Mouse (Mus musculus): ENCODE results near the gene Gm11437. TPM values are rescaled to one million over a fixed set of nuclear protein-coding genes. Genes with fewer than 3 reads are reported as not detected.

Gm11437 gene
- polyA plus RNA-seq, 1 experiment from 2014 or later: not detected

DNA sequence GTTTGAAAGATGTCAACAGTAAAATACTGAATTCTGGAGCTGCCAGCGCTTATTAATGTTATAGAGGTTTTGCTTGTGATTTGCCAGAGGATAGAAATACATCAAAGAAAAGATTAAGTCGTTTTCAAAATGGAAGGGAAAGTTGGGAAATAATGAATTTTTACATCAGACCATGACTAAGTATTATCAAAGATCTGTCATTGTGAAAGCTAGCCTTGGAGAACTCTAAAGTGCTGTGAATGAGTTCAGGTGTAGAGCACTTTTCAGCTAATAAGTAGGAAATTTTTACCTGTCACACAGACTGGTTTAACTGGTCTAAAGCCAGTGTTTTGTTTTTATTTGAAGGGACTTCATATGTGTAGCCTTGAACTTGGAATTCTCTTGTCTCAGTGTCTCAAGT, 14.0 kb upstream of the Gm11437 start:
- no peak for ATAC-seq (ENCODE audit: low FRiP score)
- peak overlapping the region; percentile 77; the same call in 1 of the 2 replicates for H3K4me2 ChIP-seq (replicated peaks; ENCODE audit: low read depth, low read length)
- no peaks in the 10 kb centered on the region for H3K9me3 ChIP-seq (ENCODE audit: control insufficient read depth, low read length)
- no peaks in the 10 kb centered on the region for H3K36me3 ChIP-seq (ENCODE audit: control insufficient read depth, insufficient read depth, low read length)
- 81% methylated on average over 2 of the region's 2 CpGs for whole genome bisulfite sequencing
- H3K4me3 ChIP-seq (ENCODE audit: low read depth, low read length): no peak overlapping the region
- H3K4me1 ChIP-seq (replicated peaks; ENCODE audit: control insufficient read depth, insufficient read depth, low read length): no peaks in the 10 kb centered on the region
- no peak for DNase-seq (ENCODE audit: low spot score)
- no peak overlapping the region for H3K9ac ChIP-seq (ENCODE audit: low read depth, low read length)
- H3K27ac ChIP-seq (ENCODE audit: low read depth, low read length): no peak overlapping the region
- H3K27me3 ChIP-seq (ENCODE audit: control insufficient read depth, insufficient read depth, low read length): no peaks in the 10 kb centered on the region

DNA sequence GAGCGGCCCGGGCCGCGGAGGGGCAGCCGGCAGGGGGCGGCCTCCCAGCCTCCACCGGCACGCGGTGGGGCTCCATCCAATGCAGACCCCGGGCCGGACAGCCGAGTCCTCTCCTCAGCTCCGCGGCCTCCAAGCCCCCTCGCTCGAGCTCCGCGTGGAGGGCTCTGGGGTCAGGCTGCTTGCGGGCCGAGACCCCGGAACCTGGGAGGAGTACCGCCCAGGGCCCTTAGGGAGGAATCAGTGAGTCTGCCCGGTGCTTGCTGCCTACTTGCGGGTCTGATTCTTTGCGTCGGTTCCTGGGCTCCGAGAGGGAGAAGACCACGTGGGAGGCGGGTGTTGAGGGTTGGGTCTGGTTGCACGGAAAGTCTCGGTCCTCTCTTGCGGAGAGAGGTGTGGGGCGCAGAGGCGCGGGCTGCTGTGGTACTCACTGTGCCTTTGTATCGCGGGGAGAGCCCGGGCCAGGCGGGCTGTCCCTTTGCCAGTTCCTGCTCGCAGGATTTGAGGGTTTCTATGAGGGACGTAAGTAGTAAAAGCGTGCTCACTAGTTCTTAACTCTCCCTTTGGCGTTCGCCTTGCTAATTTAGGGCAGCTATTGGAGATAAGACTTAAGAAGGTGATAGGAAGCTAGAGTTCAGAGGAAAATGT, 12.8 kb upstream of the Gm11437 start:
- H3K4me2 ChIP-seq (replicated peaks; ENCODE audit: low read depth, low read length): peak overlapping the region; percentile 77
- peak overlapping the region; percentile 85 for H3K9ac ChIP-seq (ENCODE audit: low read depth, low read length)
- under 1% methylated on average over 43 of the region's 44 CpGs for WGBS
- H3K27ac ChIP-seq (ENCODE audit: low read depth, low read length): peak overlapping the region; percentile 91
- H3K27me3 ChIP-seq (ENCODE audit: control insufficient read depth, insufficient read depth, low read length): no peaks in the 10 kb centered on the region
- no peaks in the 10 kb centered on the region for H3K36me3 ChIP-seq (ENCODE audit: control insufficient read depth, insufficient read depth, low read length)
- H3K4me1 ChIP-seq (replicated peaks; ENCODE audit: control insufficient read depth, insufficient read depth, low read length): no peaks in the 10 kb centered on the region
- peak; percentile 65; the same call in 1 of the 2 replicates for ATAC-seq (ENCODE audit: low FRiP score)
- H3K4me3 ChIP-seq (ENCODE audit: low read depth, low read length): peak overlapping the region; percentile 79
- H3K9me3 ChIP-seq (ENCODE audit: control insufficient read depth, low read length): no peaks in the 10 kb centered on the region
- peak; percentile 79 for DNase-seq (ENCODE audit: low spot score)

DNA sequence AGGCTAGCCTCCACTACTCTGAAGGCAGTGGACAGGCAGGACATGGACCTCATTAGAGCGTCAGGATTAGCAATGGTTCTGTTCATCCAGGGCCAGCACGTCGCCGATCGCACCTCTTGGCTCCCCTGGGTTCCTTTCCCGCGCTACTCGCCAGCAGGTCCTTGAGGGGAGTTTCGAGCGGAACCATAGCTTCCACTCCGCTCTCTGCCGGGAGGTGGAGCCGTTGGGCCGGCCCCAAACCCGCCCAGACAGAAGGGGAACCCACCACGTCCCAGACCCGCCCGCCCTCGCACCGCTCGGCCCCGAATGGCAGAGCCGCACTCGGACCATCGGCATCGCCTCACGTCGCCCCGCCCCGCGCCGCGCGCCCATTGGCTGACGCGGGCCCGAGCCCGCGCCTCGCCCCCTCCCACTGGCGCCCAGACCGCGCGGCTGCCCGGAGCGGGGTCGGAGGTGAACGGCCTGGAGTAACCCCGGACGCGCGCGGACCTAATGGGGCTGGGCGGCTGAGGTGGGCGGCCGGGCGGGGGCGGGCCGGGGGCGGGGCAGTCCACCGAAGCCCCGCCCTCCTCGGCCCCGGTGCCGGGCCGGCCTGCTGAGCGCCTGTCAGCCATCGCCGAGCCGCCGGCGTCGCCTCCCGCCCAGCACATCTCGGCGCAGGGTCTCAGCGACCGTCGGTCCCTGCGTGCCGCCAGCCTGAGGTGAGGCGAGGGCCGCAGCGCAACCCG, 12.1 kb upstream of the Gm11437 start:
- H3K27ac ChIP-seq (ENCODE audit: low read depth, low read length): peak overlapping the region; percentile 91
- H3K36me3 ChIP-seq (ENCODE audit: control insufficient read depth, insufficient read depth, low read length): no peaks in the 10 kb centered on the region
- ATAC-seq (ENCODE audit: low FRiP score) (peak; percentile 99), DNase-seq (ENCODE audit: low spot score) (peak; percentile 97)
- no peaks in the 10 kb centered on the region for H3K27me3 ChIP-seq (ENCODE audit: control insufficient read depth, insufficient read depth, low read length)
- H3K4me3 ChIP-seq (ENCODE audit: low read depth, low read length): peak overlapping the region; percentile 79
- H3K9me3 ChIP-seq (ENCODE audit: control insufficient read depth, low read length): no peaks in the 10 kb centered on the region
- H3K9ac ChIP-seq (ENCODE audit: low read depth, low read length): peak overlapping the region; percentile 85
- no peaks in the 10 kb centered on the region for H3K4me1 ChIP-seq (replicated peaks; ENCODE audit: control insufficient read depth, insufficient read depth, low read length)
- peak overlapping the region; percentile 77 for H3K4me2 ChIP-seq (replicated peaks; ENCODE audit: low read depth, low read length)
- under 1% methylated on average over 42 of the region's 85 CpGs for WGBS

DNA sequence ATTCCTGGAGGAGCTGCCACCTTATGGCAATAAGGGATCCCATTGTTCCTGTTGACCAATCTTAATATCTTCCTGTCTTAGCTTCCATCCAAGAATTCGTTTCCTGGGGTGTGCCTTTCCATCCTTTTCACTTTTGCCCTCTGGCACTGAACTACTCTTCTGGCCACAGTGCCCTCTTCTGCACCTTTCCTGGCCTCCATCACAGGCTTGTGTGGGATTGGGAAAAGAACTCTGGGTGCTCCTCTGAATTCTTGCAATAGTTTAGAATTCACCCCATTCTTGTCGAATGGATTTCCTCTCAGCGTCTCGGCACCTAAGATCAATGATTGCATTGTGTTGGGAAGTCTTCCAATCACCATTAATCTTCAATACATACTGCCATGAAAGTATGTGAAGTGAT, 11.3 kb upstream of the Gm11437 start:
- Histone ChIP-seq H3K9me3 (ENCODE audit: control insufficient read depth, low read length) (no peaks in the 10 kb centered on the region), H3K4me3 (ENCODE audit: low read depth, low read length) (peak overlapping the region; percentile 79), H3K9ac (ENCODE audit: low read depth, low read length) (no peak overlapping the region), H3K4me2 (replicated peaks; ENCODE audit: low read depth, low read length) (peak overlapping the region; percentile 77; the same call in 1 of the 2 replicates), H3K27me3 (ENCODE audit: control insufficient read depth, insufficient read depth, low read length) (no peaks in the 10 kb centered on the region), H3K4me1 (replicated peaks; ENCODE audit: control insufficient read depth, insufficient read depth, low read length) (no peaks in the 10 kb centered on the region), H3K36me3 (ENCODE audit: control insufficient read depth, insufficient read depth, low read length) (no peaks in the 10 kb centered on the region), H3K27ac (ENCODE audit: low read depth, low read length) (no peak overlapping the region)
- ATAC-seq (ENCODE audit: low FRiP score): no peak
- DNase-seq (ENCODE audit: low spot score): no peak
- WGBS: 46% methylated on average over 4 of the region's 4 CpGs

DNA sequence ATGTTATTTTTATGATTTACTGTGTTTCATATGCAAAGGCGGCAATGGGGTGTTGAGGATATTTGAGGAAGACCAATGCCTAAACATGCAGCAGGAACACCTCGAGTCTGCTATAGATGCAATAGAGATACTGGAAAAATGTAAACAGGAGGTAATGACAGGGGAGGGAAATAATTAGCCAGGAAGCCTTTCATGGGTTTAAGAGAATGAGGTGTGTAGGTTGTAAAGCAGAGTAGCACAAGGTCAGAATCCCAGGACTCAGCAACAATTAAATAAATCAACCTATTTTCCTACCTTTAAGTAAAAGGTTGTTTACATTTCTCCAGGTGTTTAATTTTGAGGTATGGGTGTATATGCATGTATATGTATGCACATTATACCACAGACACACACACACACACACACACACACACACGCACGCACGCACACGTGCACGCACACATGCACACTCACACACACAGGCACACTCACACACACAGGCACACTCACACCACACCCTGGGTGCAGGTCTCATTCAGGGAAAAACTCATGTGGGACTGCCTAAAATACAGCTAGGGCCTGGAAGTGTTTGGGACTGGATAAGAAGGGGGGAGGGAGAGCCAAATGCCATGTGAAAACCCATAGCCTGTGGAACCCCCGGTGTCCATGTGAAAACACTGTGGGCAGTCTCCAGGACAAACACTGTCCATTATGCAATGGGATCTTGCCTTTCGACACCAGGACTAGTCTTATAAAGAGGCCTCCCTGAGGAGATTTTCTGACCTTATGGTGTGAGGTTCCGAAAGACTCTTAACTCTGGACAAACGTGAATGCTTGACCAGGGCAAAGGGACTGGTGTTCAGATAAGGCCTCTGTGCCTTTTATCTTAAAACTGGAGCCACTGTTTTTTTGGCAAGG, 5.5 kb upstream of the Gm11437 start:
- no peak for ATAC-seq (ENCODE audit: low FRiP score)
- no peak overlapping the region for H3K9ac ChIP-seq (ENCODE audit: low read depth, low read length)

DNA sequence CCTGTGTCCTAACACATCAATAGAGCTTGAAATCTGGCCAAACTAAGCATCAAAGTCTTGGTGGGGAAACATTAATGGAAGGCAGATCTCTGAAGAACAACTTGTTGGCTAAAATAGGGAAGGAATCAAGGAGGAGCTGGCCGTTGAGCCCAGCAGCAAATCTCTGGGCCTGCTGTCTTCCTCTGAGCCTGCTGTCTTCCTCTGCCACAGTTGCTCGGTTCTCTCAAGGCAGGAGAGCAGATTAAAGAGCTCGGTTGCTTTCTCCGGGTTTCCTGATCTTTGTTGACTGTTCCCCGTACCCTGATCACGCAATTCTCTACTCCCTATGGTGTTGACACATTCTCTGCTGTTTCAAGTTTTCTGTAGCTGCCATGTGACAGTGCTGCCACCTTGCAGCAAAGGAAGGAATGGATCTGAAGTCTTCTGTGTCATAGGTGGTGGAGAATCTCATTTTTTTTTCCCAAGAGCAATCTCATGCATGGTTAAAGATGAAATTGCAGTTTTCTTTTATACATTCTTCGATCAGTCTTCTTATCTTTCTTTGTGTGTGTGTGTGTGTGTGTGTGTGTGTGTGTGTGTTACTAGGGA, 1.5 kb upstream of the Gm11437 start:
- 33% methylated on average over 7 of the region's 7 CpGs for WGBS
- Histone ChIP-seq H3K9me3 (ENCODE audit: control insufficient read depth, low read length) (no peaks in the 10 kb centered on the region), H3K27me3 (ENCODE audit: control insufficient read depth, insufficient read depth, low read length) (no peaks in the 10 kb centered on the region), H3K9ac (ENCODE audit: low read depth, low read length) (no peak overlapping the region), H3K36me3 (ENCODE audit: control insufficient read depth, insufficient read depth, low read length) (no peaks in the 10 kb centered on the region), H3K4me3 (ENCODE audit: low read depth, low read length) (no peak overlapping the region), H3K4me1 (replicated peaks; ENCODE audit: control insufficient read depth, insufficient read depth, low read length) (no peaks in the 10 kb centered on the region), H3K4me2 (replicated peaks; ENCODE audit: low read depth, low read length) (no peak overlapping the region), H3K27ac (ENCODE audit: low read depth, low read length) (no peak overlapping the region)
- DNase-seq (ENCODE audit: low spot score): no peak
- ATAC-seq (ENCODE audit: low FRiP score): no peak

More for the DNA sequence above, 5.5 kb upstream of the Gm11437 start:
- no peak overlapping the region for H3K4me3 ChIP-seq (ENCODE audit: low read depth, low read length)
- no peak overlapping the region for H3K27ac ChIP-seq (ENCODE audit: low read depth, low read length)
- no peaks in the 10 kb centered on the region for H3K36me3 ChIP-seq (ENCODE audit: control insufficient read depth, insufficient read depth, low read length)
- no peak overlapping the region for H3K4me2 ChIP-seq (replicated peaks; ENCODE audit: low read depth, low read length)
- no peaks in the 10 kb centered on the region for H3K9me3 ChIP-seq (ENCODE audit: control insufficient read depth, low read length)
- no peaks in the 10 kb centered on the region for H3K4me1 ChIP-seq (replicated peaks; ENCODE audit: control insufficient read depth, insufficient read depth, low read length)
- H3K27me3 ChIP-seq (ENCODE audit: control insufficient read depth, insufficient read depth, low read length): no peaks in the 10 kb centered on the region
- WGBS: 79% methylated on average over 11 of the region's 11 CpGs
- DNase-seq (ENCODE audit: low spot score): no peak

DNA sequence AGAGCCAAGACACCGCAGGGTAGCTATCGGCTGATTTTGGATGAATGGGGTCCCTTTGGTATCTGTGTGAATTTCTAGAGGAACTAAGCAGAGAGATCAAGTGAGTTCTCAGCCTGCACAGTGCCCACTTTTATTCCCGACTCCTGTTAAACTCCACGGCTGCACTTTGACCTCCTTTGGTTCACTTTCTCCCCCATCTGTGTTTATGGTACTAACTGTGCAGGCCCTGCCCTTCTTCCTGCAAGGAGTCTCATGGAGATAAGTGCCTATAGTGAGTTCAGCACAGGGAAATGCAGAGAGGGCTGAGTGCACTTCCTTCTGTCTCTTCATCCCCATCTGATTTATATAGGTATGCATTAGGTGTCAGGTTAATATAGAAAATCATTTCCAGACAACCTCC, 2.7 kb downstream of the Gm11437 start:
- no peak overlapping the region for H3K27ac ChIP-seq (ENCODE audit: low read depth, low read length)
- 72% methylated on average over 4 of the region's 4 CpGs for WGBS
- no peak for DNase-seq (ENCODE audit: low spot score)
- H3K27me3 ChIP-seq (ENCODE audit: control insufficient read depth, insufficient read depth, low read length): no peaks in the 10 kb centered on the region
- H3K9ac ChIP-seq (ENCODE audit: low read depth, low read length): no peak overlapping the region
- H3K36me3 ChIP-seq (ENCODE audit: control insufficient read depth, insufficient read depth, low read length): no peaks in the 10 kb centered on the region
- no peaks in the 10 kb centered on the region for H3K4me1 ChIP-seq (replicated peaks; ENCODE audit: control insufficient read depth, insufficient read depth, low read length)
- H3K4me2 ChIP-seq (replicated peaks; ENCODE audit: low read depth, low read length): no peak overlapping the region
- no peak overlapping the region for H3K4me3 ChIP-seq (ENCODE audit: low read depth, low read length)
- H3K9me3 ChIP-seq (ENCODE audit: control insufficient read depth, low read length): no peaks in the 10 kb centered on the region
- no peak for ATAC-seq (ENCODE audit: low FRiP score)

DNA sequence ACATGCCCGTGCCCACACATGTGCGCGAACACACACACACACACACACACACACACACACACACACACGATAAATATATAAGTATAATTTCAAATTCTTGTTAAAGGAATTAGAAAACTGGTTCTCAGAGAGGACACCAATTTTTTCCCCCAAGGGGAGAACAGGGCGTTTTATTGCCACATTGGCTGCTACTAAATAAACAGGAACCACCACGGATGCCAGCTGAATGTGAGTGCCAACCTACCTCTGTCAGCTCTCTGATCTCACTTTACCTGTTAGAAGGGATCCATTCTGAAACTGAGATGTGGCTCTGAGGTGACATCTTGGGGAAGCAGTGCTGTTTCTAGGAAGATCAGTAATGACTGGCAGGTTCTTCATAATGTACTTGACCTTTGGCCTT, 3.2 kb downstream of the Gm11437 start:
- H3K27ac ChIP-seq (ENCODE audit: low read depth, low read length): no peak overlapping the region
- H3K4me1 ChIP-seq (replicated peaks; ENCODE audit: control insufficient read depth, insufficient read depth, low read length): no peaks in the 10 kb centered on the region
- H3K4me2 ChIP-seq (replicated peaks; ENCODE audit: low read depth, low read length): no peak overlapping the region
- no peaks in the 10 kb centered on the region for H3K27me3 ChIP-seq (ENCODE audit: control insufficient read depth, insufficient read depth, low read length)
- H3K9ac ChIP-seq (ENCODE audit: low read depth, low read length): no peak overlapping the region
- ATAC-seq (ENCODE audit: low FRiP score) (no peak), DNase-seq (ENCODE audit: low spot score) (no peak)
- WGBS: 92% methylated on average over 6 of the region's 6 CpGs
- no peaks in the 10 kb centered on the region for H3K9me3 ChIP-seq (ENCODE audit: control insufficient read depth, low read length)
- no peak overlapping the region for H3K4me3 ChIP-seq (ENCODE audit: low read depth, low read length)
- no peaks in the 10 kb centered on the region for H3K36me3 ChIP-seq (ENCODE audit: control insufficient read depth, insufficient read depth, low read length)

Measured in hindbrain, embryonic 11.5 days (tissue).